ENCODE assay signal across 17 mouse cellular contexts in genomic region chr9:66861104-66861767, GRCm38 (mm10). TPM values are rescaled to one million over a fixed set of nuclear protein-coding genes. Genes with fewer than 3 reads are reported as not detected.
A peak's percentile ranks its signal among the peaks of the same experiment; 100 is the strongest.
DNase-seq lines count a peak whose midpoint lies in the region; ATAC-seq lines count a peak whose summit lies in the region.
"Had no signal": no experiment of that assay in that cellular context is flagged by ENCODE, and none has a peak within 500 bp of the region (broad histone marks: within the 10 kb centered on the region; RNA-seq: fewer than 3 reads in every experiment).

No protein-coding gene starts in this region.

- no peak overlapping the region for H3K9ac ChIP-seq in kidney, embryonic 15.5 days
- no peak overlapping the region for H3K9ac ChIP-seq in neural tube, embryonic 14.5 days (replicated peaks; ENCODE audit: low read depth, low read length)
- H3K9ac ChIP-seq in neural tube, embryonic 15.5 days (replicated peaks): no peak overlapping the region
- H3K9ac ChIP-seq in hindbrain, embryonic 14.5 days: no peak overlapping the region
- H3K9ac ChIP-seq: limb, embryonic 12.5 days; liver, postnatal 0 days; midbrain, embryonic 12.5 days had no signal

- no peak for ATAC-seq in kidney, embryonic 15.5 days (replicated peaks; ENCODE audit: low FRiP score)
- ATAC-seq in neural tube, embryonic 14.5 days (ENCODE audit: low read depth): no peak
- ATAC-seq in neural tube, embryonic 15.5 days (ENCODE audit: low FRiP score): no peak
- no peak for ATAC-seq in hindbrain, embryonic 14.5 days (ENCODE audit: low FRiP score)
- ATAC-seq in megakaryocyte-erythroid progenitor cell, adult 5-6 weeks (replicated peaks; ENCODE audit: low FRiP score, low TSS enrichment, poor library complexity, severe bottlenecking): no peak
- ATAC-seq: activated CD4-positive, CD25-positive, alpha-beta regulatory T cell, adult 4 months; intestine, postnatal 0 days; liver, postnatal 0 days had no signal

- peaks cover 14% of the 10 kb centered on the region for H3K36me3 ChIP-seq in kidney, embryonic 15.5 days
- no peaks in the 10 kb centered on the region for H3K36me3 ChIP-seq in neural tube, embryonic 14.5 days (ENCODE audit: control insufficient read depth, insufficient read depth, low read length)
- H3K36me3 ChIP-seq in neural tube, embryonic 15.5 days: peaks cover 13% of the 10 kb centered on the region
- peaks cover 31% of the 10 kb centered on the region for H3K36me3 ChIP-seq in hindbrain, embryonic 14.5 days (replicated peaks; ENCODE audit: control insufficient read depth, insufficient read depth)

- H3K27ac ChIP-seq in kidney, embryonic 15.5 days: peak overlapping the region; percentile 33
- H3K27ac ChIP-seq in neural tube, embryonic 14.5 days (ENCODE audit: low read depth, low read length): peak overlapping the region; percentile 10; the same call in 1 of the 2 replicates
- no peak overlapping the region for H3K27ac ChIP-seq in neural tube, embryonic 15.5 days (replicated peaks)
- H3K27ac ChIP-seq in hindbrain, embryonic 14.5 days: peak overlapping the region; percentile 61
- H3K27ac ChIP-seq: limb, embryonic 12.5 days; midbrain, embryonic 12.5 days had no signal

- WGBS in kidney, embryonic 15.5 days: 72% methylated on average over 5 of the region's 5 CpGs
- WGBS in neural tube, embryonic 14.5 days: 52% methylated on average over 5 of the region's 5 CpGs
- 37% methylated on average over 5 of the region's 5 CpGs for WGBS in neural tube, embryonic 15.5 days
- WGBS in hindbrain, embryonic 14.5 days: 59% methylated on average over 5 of the region's 5 CpGs

- DNase-seq in kidney, postnatal 36 days: no peak
- DNase-seq in hindbrain, embryonic 14.5 days (ENCODE audit: low spot score): no peak
- no peak for DNase-seq in gastrocnemius, adult 8-10 months (ENCODE audit: low spot score in 2 of 2)
- no peak for DNase-seq in layer of hippocampus, postnatal 10 days (ENCODE audit: low spot score in 2 of 2)
- DNase-seq: cerebellum, adult 2 months; heart, postnatal 10 days; layer of hippocampus, adult 9-11 months; liver, postnatal 0 days; thymus, postnatal 36 days had no signal

- H3K4me1 ChIP-seq in kidney, embryonic 15.5 days: peaks cover 23% of the 10 kb centered on the region
- peaks cover 8% of the 10 kb centered on the region; the same call in 1 of the 2 replicates for H3K4me1 ChIP-seq in neural tube, embryonic 14.5 days (ENCODE audit: control insufficient read depth, insufficient read depth, low read length)
- H3K4me1 ChIP-seq in neural tube, embryonic 15.5 days: peaks cover 13% of the 10 kb centered on the region
- H3K4me1 ChIP-seq in hindbrain, embryonic 14.5 days (replicated peaks; ENCODE audit: control insufficient read depth, insufficient read depth, low read length): peaks cover 6% of the 10 kb centered on the region; the same call in 1 of the 2 replicates

- no peak overlapping the region for H3K4me2 ChIP-seq in kidney, embryonic 15.5 days
- no peak overlapping the region for H3K4me2 ChIP-seq in neural tube, embryonic 14.5 days (ENCODE audit: low read depth, low read length)
- H3K4me2 ChIP-seq in neural tube, embryonic 15.5 days: no peak overlapping the region
- no peak overlapping the region for H3K4me2 ChIP-seq in hindbrain, embryonic 14.5 days (replicated peaks)
- H3K4me2 ChIP-seq: limb, embryonic 12.5 days; midbrain, embryonic 12.5 days had no signal

- H3K27me3 ChIP-seq in kidney, embryonic 15.5 days: no peaks in the 10 kb centered on the region
- no peaks in the 10 kb centered on the region for H3K27me3 ChIP-seq in neural tube, embryonic 14.5 days (ENCODE audit: control insufficient read depth, insufficient read depth, low read length)
- no peaks in the 10 kb centered on the region for H3K27me3 ChIP-seq in neural tube, embryonic 15.5 days (replicated peaks)
- H3K27me3 ChIP-seq in hindbrain, embryonic 14.5 days (ENCODE audit: control insufficient read depth, insufficient read depth, low read length): no peaks in the 10 kb centered on the region
- H3K27me3 ChIP-seq: limb, embryonic 12.5 days; midbrain, embryonic 12.5 days had no signal

- no peak overlapping the region for H3K4me3 ChIP-seq in kidney, embryonic 15.5 days (replicated peaks)
- no peak overlapping the region for H3K4me3 ChIP-seq in neural tube, embryonic 14.5 days (ENCODE audit: low read depth, low read length)
- no peak overlapping the region for H3K4me3 ChIP-seq in neural tube, embryonic 15.5 days (replicated peaks)
- H3K4me3 ChIP-seq in hindbrain, embryonic 14.5 days (replicated peaks; ENCODE audit: low read length): no peak overlapping the region
- H3K4me3 ChIP-seq: limb, embryonic 12.5 days; midbrain, embryonic 12.5 days had no signal

- H3K9me3 ChIP-seq in kidney, embryonic 15.5 days (replicated peaks): no peaks in the 10 kb centered on the region
- no peaks in the 10 kb centered on the region for H3K9me3 ChIP-seq in neural tube, embryonic 14.5 days (ENCODE audit: control insufficient read depth, low read length)
- H3K9me3 ChIP-seq in neural tube, embryonic 15.5 days (replicated peaks): no peaks in the 10 kb centered on the region
- H3K9me3 ChIP-seq in hindbrain, embryonic 14.5 days (ENCODE audit: control insufficient read depth, low read length): no peaks in the 10 kb centered on the region
- H3K9me3 ChIP-seq: midbrain, embryonic 12.5 days had no signal

RNA-seq across cellular contexts. Expression of gene Aph1c, which starts 26.7 kb away (rescaled TPM):
- polyA plus RNA-seq in kidney, embryonic 15.5 days (2015; fragmentation: Nextera tagmentation; extraction: Ambion mirVana): 5.4 and 7.2 TPM in 2 replicates
- 2.3 and 4.0 TPM in 2 replicates for polyA plus RNA-seq in neural tube, embryonic 14.5 days (2014; fragmentation: Nextera tagmentation; extraction: Ambion mirVana)
- 4.3 and 4.7 TPM in 2 replicates for polyA plus RNA-seq in neural tube, embryonic 15.5 days (2015; fragmentation: Nextera tagmentation; extraction: Ambion mirVana)
- 4.5 and 6.4 TPM in 2 replicates for polyA plus RNA-seq in hindbrain, embryonic 14.5 days (2014; fragmentation: Nextera tagmentation; extraction: Ambion mirVana)
- total RNA-seq in gastrocnemius, adult 8-10 months (2022): 1 to 10 TPM in 2 of 4 experiments, under 1 TPM in 2; 0.34 to 1.9 (median 1.3) TPM
- total RNA-seq in megakaryocyte-erythroid progenitor cell, adult 5-6 weeks (2014; fragmentation: Nextera tagmentation): 1.8 TPM in 1 of 2 replicates, not detected in the other
- total RNA-seq in megakaryocyte-erythroid progenitor cell, adult 5-6 weeks (2017): 0.50 and 0.80 TPM in 2 replicates
- total RNA-seq in layer of hippocampus, postnatal 10 days (2021): 1 to 10 TPM; 4.4 to 5.4 TPM

RNA-seq across cellular contexts. Expression of gene Rab8b, which starts 58.3 kb away (rescaled TPM):
- polyA plus RNA-seq in kidney, embryonic 15.5 days (2015; fragmentation: Nextera tagmentation; extraction: Ambion mirVana): 24.4 and 26.4 TPM in 2 replicates
- 35.5 and 41.1 TPM in 2 replicates for polyA plus RNA-seq in neural tube, embryonic 14.5 days (2014; fragmentation: Nextera tagmentation; extraction: Ambion mirVana)
- 30.8 and 32.1 TPM in 2 replicates for polyA plus RNA-seq in neural tube, embryonic 15.5 days (2015; fragmentation: Nextera tagmentation; extraction: Ambion mirVana)
- 33.8 and 38.2 TPM in 2 replicates for polyA plus RNA-seq in hindbrain, embryonic 14.5 days (2014; fragmentation: Nextera tagmentation; extraction: Ambion mirVana)
- total RNA-seq in gastrocnemius, adult 8-10 months (2022): 1 to 10 TPM; 5.1 to 6.4 (median 5.8) TPM
- 45.9 and 52.1 TPM in 2 replicates for total RNA-seq in megakaryocyte-erythroid progenitor cell, adult 5-6 weeks (2014; fragmentation: Nextera tagmentation)
- total RNA-seq in megakaryocyte-erythroid progenitor cell, adult 5-6 weeks (2017): 81.6 and 90.4 TPM in 2 replicates
- 10 to 100 TPM; 27.1 to 31.3 TPM for total RNA-seq in layer of hippocampus, postnatal 10 days (2021)
